Mouse (Mus musculus) brain, embryonic 14.5 days (tissue): ENCODE data around the gene Rd3.

ENCODE experiments used
- CTCF ChIP-seq: fragments of 200-500 bp; IDR thresholded peaks from 2 replicates; pipeline ENCODE4 v1.5.1; 2012; ENCODE audit warnings: inconsistent platforms, mild to moderate bottlenecking, moderate library complexity, borderline replicate concordance; ENCODE audit not compliant: insufficient read depth, insufficient read length; ENCODE audit errors: extremely low read depth
- POLR2A ChIP-seq: fragments of 200-500 bp; IDR thresholded peaks from 2 replicates; pipeline ENCODE4 v1.6.1; 2012; ENCODE audit warnings: mild to moderate bottlenecking, inconsistent platforms, borderline replicate concordance; ENCODE audit not compliant: poor library complexity, insufficient read depth, insufficient read length, severe bottlenecking; ENCODE audit errors: extremely low read depth

DNA sequence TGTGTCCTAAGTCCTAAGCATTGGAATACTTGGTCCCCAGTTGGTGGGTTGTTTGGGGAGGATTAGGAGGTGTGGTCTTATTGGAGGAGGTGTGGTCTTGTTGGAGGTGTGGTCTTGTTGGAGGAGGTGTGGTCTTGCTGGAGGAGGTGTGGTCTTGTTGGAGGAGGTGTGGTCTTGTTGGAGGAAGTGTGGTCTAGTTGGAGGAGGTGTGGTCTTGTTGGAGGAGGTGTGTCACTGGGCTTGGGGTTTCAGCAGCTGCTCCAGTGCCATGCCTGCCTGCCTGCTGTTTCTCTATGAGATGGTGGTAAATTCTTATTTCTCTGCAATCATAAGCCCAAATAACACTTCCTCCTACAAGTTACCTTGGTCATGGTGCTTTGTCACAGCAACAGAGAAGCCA is 21.9 kb downstream of the Rd3 start:
- TF ChIP-seq CTCF = no peak
- TF ChIP-seq POLR2A = no peak
